Mouse (Mus musculus): Measurements from ENCODE around the gene Fam155a. TPM values are rescaled to one million over a fixed set of nuclear protein-coding genes. Genes with fewer than 3 reads are reported as not detected.

Gene Fam155a
- polyA plus RNA-seq, 1 experiment from 2014 or later = 0.60 TPM

Small RNA genes lying within 50 kb of the gene (microRNA-seq; reads per million reads assigned to microRNA genes)
- gene Gm47312 = not detected

Other genes with a start within 250 kb of the Fam155a start
- not detected in 2 replicates for gene Gm10217, start 93.1 kb upstream of the Fam155a start, polyA plus RNA-seq (2015; fragmentation: Nextera tagmentation; extraction: Ambion mirVana)
- 4.9 and 5.5 TPM in 2 replicates for gene Lig4, start 206.5 kb upstream of the Fam155a start, polyA plus RNA-seq (2015; fragmentation: Nextera tagmentation; extraction: Ambion mirVana)
- 17.4 and 17.9 TPM in 2 replicates for gene Abhd13, start 206.5 kb upstream of the Fam155a start, polyA plus RNA-seq (2015; fragmentation: Nextera tagmentation; extraction: Ambion mirVana)
- gene Tnfsf13b, start 235.3 kb upstream of the Fam155a start, polyA plus RNA-seq (2015; fragmentation: Nextera tagmentation; extraction: Ambion mirVana) = 6.1 and 6.9 TPM in 2 replicates

Measured in kidney, embryonic 15.5 days (tissue).